Mouse (Mus musculus) MEL (cell line): ENCODE measurements around the gene Akap12.

Experiments
- BHLHE40 ChIP-seq: IDR thresholded peaks from 2 replicates; pipeline ENCODE4 v1.6.1; 2012; ENCODE audit warnings: low read depth, mild to moderate bottlenecking, inconsistent platforms, low read length, improper control_type of control experiment, borderline replicate concordance
- CHD2 ChIP-seq: IDR thresholded peaks from 2 replicates; pipeline ENCODE4 v1.6.1; 2011; ENCODE audit warnings: low read length, improper control_type of control experiment
- CTCF ChIP-seq, 3 experiments: IDR thresholded peaks in 2 of 3; conservative IDR thresholded peaks in 1 of 3; 2 replicates each; pipeline ENCODE4 v1.5.1; 2011 to 2012; ENCODE audit warnings: low read length in 3 of 3, low read depth in 2 of 3, mild to moderate bottlenecking in 2 of 3, improper control_type of control experiment in 1 of 3, inconsistent platforms in 1 of 3, mixed read lengths in 1 of 3, moderate library complexity in 1 of 3; ENCODE audit not compliant: control insufficient read depth in 1 of 3, insufficient read depth in 1 of 3, poor library complexity in 1 of 3, severe bottlenecking in 1 of 3
- EP300 ChIP-seq, 2 experiments: IDR thresholded peaks; 2 replicates each; pipeline ENCODE4 v1.6.1; 2011; ENCODE audit warnings: improper control_type of control experiment in 2 of 2, low read length in 2 of 2, low read depth in 1 of 2, mild to moderate bottlenecking in 1 of 2
- JUND ChIP-seq: IDR thresholded peaks from 2 replicates; pipeline ENCODE4 v1.6.1; 2011; ENCODE audit warnings: low read depth, mild to moderate bottlenecking, improper control_type of control experiment, low read length
- MAFK ChIP-seq: IDR thresholded peaks from 2 replicates; pipeline ENCODE4 v1.6.1; 2011; ENCODE audit warnings: low read depth, mild to moderate bottlenecking, low read length, improper control_type of control experiment, borderline replicate concordance
- MAX ChIP-seq: IDR thresholded peaks from 2 replicates; pipeline ENCODE4 v1.6.1; 2011; ENCODE audit warnings: low read length, improper control_type of control experiment
- POLR2A ChIP-seq, 2 experiments: IDR thresholded peaks; 2 replicates each; pipeline ENCODE4 v1.6.1; 2011 to 2012; ENCODE audit warnings: low read length in 2 of 2, mild to moderate bottlenecking in 2 of 2, control low read depth in 1 of 2, improper control_type of control experiment in 1 of 2, low read depth in 1 of 2, moderate library complexity in 1 of 2; ENCODE audit not compliant: control insufficient read depth in 1 of 2, insufficient read depth in 1 of 2, poor library complexity in 1 of 2
- RAD21 ChIP-seq: IDR thresholded peaks from 2 replicates; pipeline ENCODE4 v1.6.1; 2011; ENCODE audit warnings: mild to moderate bottlenecking, low read depth, low read length, improper control_type of control experiment
- ZC3H11A ChIP-seq: IDR thresholded peaks from 2 replicates; pipeline ENCODE4 v1.6.1; 2012; ENCODE audit warnings: low read depth, mild to moderate bottlenecking, inconsistent platforms, low read length, improper control_type of control experiment

GRCm38 (mm10) chr10:4325562-4325961 lies 59.4 kb downstream of the Akap12 start:
- no peak for TF ChIP-seq CTCF (IDR thresholded peaks at IDR 0.05 in 2 of 3, conservative IDR thresholded peaks at IDR 0.05 in 1 of 3; ENCODE audit: control insufficient read depth in 1 of 3, insufficient read depth in 1 of 3, low read depth in 2 of 3, low read length in 3 of 3, poor library complexity in 1 of 3, severe bottlenecking in 1 of 3)
- no peak for TF ChIP-seq RAD21
- no peak for TF ChIP-seq CHD2
- TF ChIP-seq BHLHE40, result no peak
- TF ChIP-seq POLR2A (IDR thresholded peaks at IDR 0.05; ENCODE audit: control insufficient read depth in 1 of 2, insufficient read depth in 1 of 2, low read depth in 1 of 2, low read length in 2 of 2, poor library complexity in 1 of 2), result no peak
- TF ChIP-seq EP300 (IDR thresholded peaks at IDR 0.05; ENCODE audit: low read depth in 1 of 2, low read length in 2 of 2), result no peak
- no peak for TF ChIP-seq MAFK
- no peak for TF ChIP-seq ZC3H11A
- TF ChIP-seq MAX, result no peak
- TF ChIP-seq JUND, result no peak
